Mouse (Mus musculus): ENCODE measurements around the gene Gm5798. TPM values are rescaled to one million over a fixed set of nuclear protein-coding genes. Genes with fewer than 3 reads are reported as not detected.

Gene Gm5798
- not detected in 4 replicates for total RNA-seq (2023; ENCODE audit: inconsistent age)

GRCm38 (mm10) chr14:41348309-41348708, at the start of gene Gm5798:
Gene Gm5798, plus strand, starts transcription at chr14:41348609.

GRCm38 (mm10) chr14:41386279-41386678, 37.9 kb downstream of the Gm5798 start, which contains the start of gene Gm7945:
Gene Gm7945, minus strand, starts transcription at chr14:41386379.

Other genes with a start within 250 kb of the Gm5798 start
- gene Mat1a, start 243.6 kb upstream of the Gm5798 start, total RNA-seq (2023; ENCODE audit: inconsistent age): not detected in 4 replicates
- not detected in 4 replicates for gene Sftpa1, start 216.8 kb upstream of the Gm5798 start, total RNA-seq (2023; ENCODE audit: inconsistent age)
- gene Mbl1, start 197.2 kb upstream of the Gm5798 start, total RNA-seq (2023; ENCODE audit: inconsistent age): not detected in 4 replicates
- not detected in 4 replicates for gene Sftpd, start 163.5 kb upstream of the Gm5798 start, total RNA-seq (2023; ENCODE audit: inconsistent age)
- gene Gm2832, start 69.8 kb upstream of the Gm5798 start, total RNA-seq (2023; ENCODE audit: inconsistent age): not detected in 4 replicates
- gene Gm7945, start 37.8 kb downstream of the Gm5798 start, total RNA-seq (2023; ENCODE audit: inconsistent age): not detected in 4 replicates
- gene Gm6482, start 59.7 kb downstream of the Gm5798 start, total RNA-seq (2023; ENCODE audit: inconsistent age): not detected in 4 replicates
- gene Gm7954, start 104.9 kb downstream of the Gm5798 start, total RNA-seq (2023; ENCODE audit: inconsistent age): not detected in 4 replicates
- not detected in 4 replicates for gene Gm3486, start 140.9 kb downstream of the Gm5798 start, total RNA-seq (2023; ENCODE audit: inconsistent age)
- gene Gm7970, start 207.0 kb downstream of the Gm5798 start, total RNA-seq (2023; ENCODE audit: inconsistent age): not detected in 4 replicates
- not detected in 4 replicates for gene 1700049E17Rik2, start 224.6 kb downstream of the Gm5798 start, total RNA-seq (2023; ENCODE audit: inconsistent age)